Mouse (Mus musculus) frontal cortex, adult (tissue): ENCODE measurements around the gene Pkig.
A peak's percentile ranks its signal among the peaks of the same experiment; 100 is the strongest.
"Not testable (repeated sequence)": the region's sequence is repeated elsewhere in the genome, so short reads cannot be mapped to it uniquely, and the experiment has no call there.

ENCODE experiments used
- ATAC-seq: cut with Nextera tagmentation; 2 replicates; pipeline ENCODE4 v1.9.2; 2017; ENCODE audit warnings: mild to moderate bottlenecking, moderate library complexity, mixed read lengths; ENCODE audit not compliant: low TSS enrichment

Gene Pkig

GRCm38 (mm10) chr2:163657975-163658886 is at the start of gene Pkig:
Gene Pkig (plus strand): TSS chr2:163658386.
- ATAC-seq, result peak; percentile 73

GRCm38 (mm10) chr2:163609281-163609975 is 48.8 kb upstream of the Pkig start:
- ATAC-seq, result 0 out of 2 replicates have a peak, but pooled peaks have one; percentile 4

GRCm38 (mm10) chr2:163611176-163611575 is 47.0 kb upstream of the Pkig start:
- ATAC-seq, result no peak

- ATAC-seq, result no peak
Observed at GRCm38 (mm10) chr2:163613206-163613605, 45.0 kb upstream of the Pkig start.

- ATAC-seq, result no peak
Observed at GRCm38 (mm10) chr2:163613990-163614389, 44.2 kb upstream of the Pkig start.

- no peak for ATAC-seq
Observed at GRCm38 (mm10) chr2:163615401-163615800, 42.8 kb upstream of the Pkig start.

GRCm38 (mm10) chr2:163615906-163616651 is 42.1 kb upstream of the Pkig start:
- ATAC-seq, result peak; percentile 74

- ATAC-seq, result peak; percentile 5; the same call in 1 of the 2 replicates
Observed at GRCm38 (mm10) chr2:163616652-163617227, 41.4 kb upstream of the Pkig start.

GRCm38 (mm10) chr2:163617232-163617863 is 40.8 kb upstream of the Pkig start:
- no peak for ATAC-seq

- no peak for ATAC-seq
Observed at GRCm38 (mm10) chr2:163617874-163618273, 40.3 kb upstream of the Pkig start.

- ATAC-seq, result no peak
Observed at GRCm38 (mm10) chr2:163620451-163620850, 37.7 kb upstream of the Pkig start.

GRCm38 (mm10) chr2:163621401-163621800 is 36.8 kb upstream of the Pkig start:
- not testable (repeated sequence) for ATAC-seq

- no peak for ATAC-seq
Observed at GRCm38 (mm10) chr2:163631223-163631622, 27.0 kb upstream of the Pkig start.

- ATAC-seq, result no peak
Observed at GRCm38 (mm10) chr2:163631715-163632114, 26.5 kb upstream of the Pkig start.

GRCm38 (mm10) chr2:163634211-163634610 is 24.0 kb upstream of the Pkig start:
- ATAC-seq, result no peak

GRCm38 (mm10) chr2:163636057-163636456 is 22.1 kb upstream of the Pkig start:
- no peak for ATAC-seq

- ATAC-seq, result no peak
Observed at GRCm38 (mm10) chr2:163637655-163638266, 20.4 kb upstream of the Pkig start.

- no peak for ATAC-seq
Observed at GRCm38 (mm10) chr2:163640493-163640892, 17.7 kb upstream of the Pkig start.

GRCm38 (mm10) chr2:163641681-163642080 is 16.5 kb upstream of the Pkig start:
- no peak for ATAC-seq

- ATAC-seq, result no peak
Observed at GRCm38 (mm10) chr2:163642685-163643575, 15.3 kb upstream of the Pkig start.
